Mouse (Mus musculus) E14TG2a.4 (cell line): ENCODE results near the gene Ehhadh.

Experiments used
- H3K27me3 ChIP-seq: 2 replicates; pipeline ENCODE4 v1.6.1; 2014; ENCODE audit warnings: low read length, control low read depth; ENCODE audit not compliant: insufficient read depth
- H3K36me3 ChIP-seq: 2 replicates; pipeline ENCODE4 v1.6.1; 2014; ENCODE audit warnings: low read length, control low read depth; ENCODE audit not compliant: insufficient read depth
- H3K4me1 ChIP-seq: replicated peaks from 2 replicates; pipeline ENCODE4 v1.6.1; 2014; ENCODE audit warnings: low read depth, low read length, control low read depth
- H3K4me3 ChIP-seq: replicated peaks from 2 replicates; pipeline ENCODE4 v1.5.1; 2014; ENCODE audit warnings: mild to moderate bottlenecking, low read length
- H3K9me3 ChIP-seq: 2 replicates; pipeline ENCODE4 v1.6.1; 2014; ENCODE audit warnings: low read length, control low read depth
- CTCF ChIP-seq: conservative IDR thresholded peaks from 2 replicates; pipeline ENCODE4 v1.5.1; 2014; ENCODE audit warnings: low read length
- NANOG ChIP-seq: IDR thresholded peaks from 2 replicates; pipeline ENCODE4 v1.6.1; 2014; ENCODE audit warnings: borderline replicate concordance, low read length, mixed read lengths
- POU5F1 ChIP-seq: IDR thresholded peaks from 2 replicates; pipeline ENCODE4 v1.6.1; 2014; ENCODE audit warnings: low read length, borderline replicate concordance

The Ehhadh gene

GRCm38 (mm10) chr16:21791779-21792178 lies 4.2 kb upstream of the Ehhadh start:
- TF ChIP-seq CTCF, result no peak
- no peak for TF ChIP-seq NANOG
- no peak for TF ChIP-seq POU5F1
- no peaks in the 10 kb centered on the region for H3K9me3 ChIP-seq

DNA sequence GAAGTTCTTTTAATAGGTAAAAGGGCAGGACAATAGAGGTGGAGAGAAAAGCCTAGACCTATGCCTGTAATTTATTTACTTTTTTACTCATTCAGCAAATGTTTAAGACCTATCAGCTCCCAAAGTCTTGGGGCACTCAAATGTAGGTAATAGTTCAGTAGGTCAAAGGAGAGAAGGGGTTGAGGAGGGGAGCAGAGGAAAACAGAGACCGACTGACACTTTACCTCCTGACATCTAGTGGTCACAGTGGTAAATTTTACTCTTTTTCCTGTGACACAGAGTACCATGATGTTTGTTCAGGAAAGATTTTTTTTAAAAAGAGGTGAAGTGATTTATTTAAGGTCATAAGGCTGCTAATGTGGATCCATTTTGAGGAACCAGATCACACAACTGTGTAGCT lies 2.9 kb upstream of the Ehhadh start:
- no peak overlapping the region for H3K4me3 ChIP-seq
- TF ChIP-seq POU5F1 (no peak), CTCF (0 out of 2 replicates have a peak, but pooled peaks have one; percentile 9)
- no peaks in the 10 kb centered on the region for H3K36me3 ChIP-seq
- peaks cover 25% of the 10 kb centered on the region for H3K4me1 ChIP-seq
- no peaks in the 10 kb centered on the region for H3K9me3 ChIP-seq
- peaks cover 25% of the 10 kb centered on the region for H3K27me3 ChIP-seq

More at GRCm38 (mm10) chr16:21791779-21792178, 4.2 kb upstream of the Ehhadh start:
- H3K36me3 ChIP-seq, result no peaks in the 10 kb centered on the region
- peaks cover 25% of the 10 kb centered on the region for H3K4me1 ChIP-seq
- H3K4me3 ChIP-seq, result no peak overlapping the region
- H3K27me3 ChIP-seq, result peaks cover 25% of the 10 kb centered on the region

- TF ChIP-seq POU5F1 (no peak), CTCF (no peak), NANOG (no peak)
- no peaks in the 10 kb centered on the region for H3K36me3 ChIP-seq
- peaks cover 14% of the 10 kb centered on the region for H3K27me3 ChIP-seq
- H3K4me3 ChIP-seq, result no peak overlapping the region
- no peaks in the 10 kb centered on the region for H3K9me3 ChIP-seq
- peaks cover 22% of the 10 kb centered on the region for H3K4me1 ChIP-seq
Measured at GRCm38 (mm10) chr16:21789180-21789579, 1.6 kb upstream of the Ehhadh start.

DNA sequence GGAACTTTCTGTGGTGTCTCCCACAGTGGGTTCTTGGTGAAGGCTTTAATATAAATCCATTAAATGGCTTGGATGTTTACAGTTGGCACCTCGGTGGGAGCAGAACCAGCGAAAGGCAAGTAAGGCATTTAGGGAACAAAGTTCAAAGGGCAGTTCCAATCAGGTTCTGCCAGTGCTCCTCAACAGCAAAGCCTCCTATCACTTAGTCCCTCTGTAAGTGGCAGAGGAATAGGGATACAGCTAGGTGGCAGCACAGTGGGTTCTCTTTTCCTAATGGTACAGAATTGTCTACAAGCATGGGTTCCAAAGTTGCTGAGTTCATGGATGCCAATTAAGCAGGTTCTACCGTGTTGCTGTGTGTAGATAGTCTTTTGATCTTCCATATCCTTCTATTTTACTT lies 974 bp upstream of the Ehhadh start:
- no peaks in the 10 kb centered on the region for H3K36me3 ChIP-seq
- H3K9me3 ChIP-seq, result no peaks in the 10 kb centered on the region
- no peak overlapping the region for H3K4me3 ChIP-seq
- peaks cover 14% of the 10 kb centered on the region for H3K27me3 ChIP-seq
- TF ChIP-seq CTCF (peak; percentile 13; the same call in 1 of the 2 replicates), NANOG (no peak)
- H3K4me1 ChIP-seq, result peaks cover 17% of the 10 kb centered on the region

DNA sequence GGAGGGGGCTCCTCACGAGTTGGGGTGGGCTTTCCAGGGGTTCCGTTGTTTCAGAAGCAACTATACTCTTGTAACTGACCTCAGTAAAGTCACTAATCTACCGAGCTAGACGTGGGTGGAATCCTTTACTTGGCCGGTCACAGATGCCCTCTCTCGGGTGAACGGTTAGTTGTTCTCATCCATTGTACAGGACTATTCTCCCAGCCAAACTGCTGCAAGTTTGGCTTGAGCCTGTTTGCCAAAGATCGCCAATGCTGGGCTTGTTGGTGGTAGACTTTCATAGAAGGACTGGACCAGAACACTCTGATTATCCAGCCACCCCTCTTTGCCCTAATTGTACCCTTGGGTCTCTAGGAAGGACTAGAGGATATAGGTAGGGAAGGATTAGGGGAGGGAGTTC lies 1.3 kb downstream of the Ehhadh start:
- Histone ChIP-seq H3K4me3 (no peak overlapping the region), H3K36me3 (no peaks in the 10 kb centered on the region), H3K27me3 (peaks cover 14% of the 10 kb centered on the region), H3K4me1 (peaks cover 15% of the 10 kb centered on the region), H3K9me3 (no peaks in the 10 kb centered on the region)
- TF ChIP-seq NANOG (no peak), CTCF (no peak), POU5F1 (no peak)

DNA sequence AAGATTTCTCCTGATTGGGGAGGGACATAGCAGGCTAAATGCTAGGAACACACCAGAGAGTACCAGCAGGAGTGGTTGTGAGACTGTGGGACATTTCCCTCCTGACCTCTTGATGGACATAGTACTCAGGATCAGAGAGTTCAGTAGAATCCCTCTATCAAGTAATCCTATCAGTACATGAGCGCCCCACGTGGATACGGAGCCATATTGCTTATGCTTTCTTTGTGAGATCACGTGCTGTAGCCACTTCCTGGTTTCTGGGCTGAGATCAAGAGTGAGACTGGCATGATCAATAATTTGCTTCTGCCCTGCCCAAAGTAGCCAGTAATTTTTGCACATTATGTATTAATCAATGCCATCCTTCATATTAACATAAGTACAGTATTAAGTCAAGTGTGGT lies 2.6 kb downstream of the Ehhadh start:
- Histone ChIP-seq H3K36me3 (no peaks in the 10 kb centered on the region), H3K27me3 (peaks cover 14% of the 10 kb centered on the region), H3K4me3 (no peak overlapping the region), H3K9me3 (no peaks in the 10 kb centered on the region), H3K4me1 (peaks cover 15% of the 10 kb centered on the region)
- TF ChIP-seq NANOG (no peak), CTCF (0 out of 2 replicates have a peak, but pooled peaks have one; percentile 4), POU5F1 (no peak)

DNA sequence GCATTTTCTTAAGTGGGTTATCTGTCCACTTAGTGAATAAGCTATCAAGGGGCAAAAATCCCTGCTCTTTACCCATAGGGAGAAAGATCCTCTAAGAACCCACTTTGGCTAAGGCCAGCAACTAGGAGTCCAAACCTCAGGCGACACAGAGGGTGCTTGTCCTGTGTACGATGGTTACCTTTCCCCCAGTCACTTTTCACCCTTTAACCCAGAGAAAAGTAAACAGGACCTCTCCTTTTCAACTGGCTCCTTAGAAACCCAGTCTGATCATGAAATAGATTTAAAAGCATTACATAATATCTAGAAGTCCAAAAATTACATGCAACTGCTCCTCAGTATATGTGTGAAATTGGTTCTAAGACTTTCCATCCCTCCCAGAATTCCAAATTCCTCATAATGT lies 4.8 kb downstream of the Ehhadh start:
- H3K27me3 ChIP-seq, result peaks cover 7% of the 10 kb centered on the region
- H3K4me1 ChIP-seq, result peaks cover 16% of the 10 kb centered on the region
- H3K36me3 ChIP-seq, result no peaks in the 10 kb centered on the region
- H3K4me3 ChIP-seq, result no peak overlapping the region
- TF ChIP-seq NANOG (no peak), CTCF (no peak), POU5F1 (no peak)
- no peaks in the 10 kb centered on the region for H3K9me3 ChIP-seq

DNA sequence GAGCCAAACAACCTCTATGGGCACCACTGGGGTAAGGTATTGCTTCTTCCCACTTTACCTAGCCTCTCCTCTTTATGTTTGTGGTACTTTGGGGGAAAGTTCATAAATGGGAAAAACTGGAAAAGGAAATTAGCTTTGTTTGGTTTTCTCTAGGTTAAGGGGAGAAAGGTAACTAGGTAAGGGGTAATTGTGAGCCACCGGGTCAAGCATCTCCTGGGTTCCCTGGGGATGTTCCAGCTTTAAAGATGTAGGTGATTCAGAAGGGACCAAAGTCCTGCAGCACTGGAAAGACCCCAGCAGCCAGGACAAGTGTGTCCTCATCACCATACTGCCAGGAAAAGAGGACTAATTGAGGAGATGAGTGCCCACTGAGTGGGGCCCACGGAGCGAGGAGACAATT lies 5.7 kb downstream of the Ehhadh start:
- no peak overlapping the region for H3K4me3 ChIP-seq
- H3K27me3 ChIP-seq, result 0 out of 2 replicates have a peak, but pooled peaks cover 3% of the 10 kb centered on the region
- peaks cover 7% of the 10 kb centered on the region for H3K4me1 ChIP-seq
- no peaks in the 10 kb centered on the region for H3K9me3 ChIP-seq
- H3K36me3 ChIP-seq, result no peaks in the 10 kb centered on the region
- TF ChIP-seq CTCF (no peak), NANOG (no peak), POU5F1 (no peak)

- Histone ChIP-seq H3K4me3 (no peak overlapping the region), H3K36me3 (no peaks in the 10 kb centered on the region), H3K4me1 (peaks cover 6% of the 10 kb centered on the region), H3K27me3 (0 out of 2 replicates have a peak, but pooled peaks cover 3% of the 10 kb centered on the region), H3K9me3 (no peaks in the 10 kb centered on the region)
- no peak for TF ChIP-seq CTCF
- TF ChIP-seq POU5F1, result no peak
- no peak for TF ChIP-seq NANOG
Measured at GRCm38 (mm10) chr16:21781277-21781676, 6.3 kb downstream of the Ehhadh start.
